Mouse (Mus musculus) layer of hippocampus, postnatal 14 days (tissue): ENCODE results near the gene Cd4. TPM values are rescaled to one million over a fixed set of nuclear protein-coding genes. Genes with fewer than 3 reads are reported as not detected.
"Not testable (repeated sequence)": the region's sequence is repeated elsewhere in the genome, so short reads cannot be mapped to it uniquely, and the experiment has no call there.

Source experiments
- DNase-seq, 2 experiments: peaks; one replicate each; pipeline ENCODE4 v3.0.0; 2021 to 2022; ENCODE audit warnings: low spot score in 2 of 2, mixed read lengths in 1 of 2
- total RNA-seq, 2 experiments: library from RNA; stranded (reverse); gene quantifications; 2 replicates each; pipeline ENCODE4 v1.2.3; 2021

Cd4 gene
- total RNA-seq, 2 experiments from 2014 or later: 0.29 to 0.58 TPM

DNA sequence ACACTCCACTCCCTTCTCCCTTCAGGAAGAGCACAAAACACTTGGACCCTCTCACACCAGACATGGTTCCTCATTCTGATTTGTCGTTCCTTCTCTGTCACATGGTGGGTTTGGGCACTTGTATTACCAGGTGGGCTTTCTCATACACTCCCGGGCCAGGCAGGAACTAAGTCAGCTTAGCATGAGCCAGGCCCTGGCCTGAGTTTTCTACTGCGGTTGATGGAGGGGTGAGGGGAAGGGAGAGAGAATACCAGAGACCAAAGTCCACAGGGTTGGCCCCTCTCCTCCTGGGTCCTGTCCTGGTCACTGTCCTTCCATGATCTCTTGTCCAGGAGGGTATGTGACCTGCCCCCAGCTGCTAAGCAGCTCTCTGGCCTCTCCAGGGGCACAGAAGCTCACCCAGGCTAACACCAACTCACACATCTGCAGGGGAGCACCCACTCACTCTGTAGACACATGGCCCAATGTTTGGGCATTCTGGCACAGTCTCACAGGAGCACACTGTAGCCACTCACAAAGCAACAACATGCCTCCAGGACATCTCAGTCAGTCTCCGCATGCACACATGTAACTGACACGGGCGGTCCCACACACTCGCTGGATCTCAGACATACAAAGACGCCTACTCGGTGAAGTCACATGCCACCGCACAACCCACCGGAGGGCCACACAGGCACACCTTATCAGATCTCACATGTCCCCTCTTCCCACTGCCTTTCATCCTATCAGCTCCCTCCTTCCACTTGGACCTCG is 28.1 kb upstream of the Cd4 start:
- peak in 1 of 2 experiments; percentile 74 for DNase-seq

DNA sequence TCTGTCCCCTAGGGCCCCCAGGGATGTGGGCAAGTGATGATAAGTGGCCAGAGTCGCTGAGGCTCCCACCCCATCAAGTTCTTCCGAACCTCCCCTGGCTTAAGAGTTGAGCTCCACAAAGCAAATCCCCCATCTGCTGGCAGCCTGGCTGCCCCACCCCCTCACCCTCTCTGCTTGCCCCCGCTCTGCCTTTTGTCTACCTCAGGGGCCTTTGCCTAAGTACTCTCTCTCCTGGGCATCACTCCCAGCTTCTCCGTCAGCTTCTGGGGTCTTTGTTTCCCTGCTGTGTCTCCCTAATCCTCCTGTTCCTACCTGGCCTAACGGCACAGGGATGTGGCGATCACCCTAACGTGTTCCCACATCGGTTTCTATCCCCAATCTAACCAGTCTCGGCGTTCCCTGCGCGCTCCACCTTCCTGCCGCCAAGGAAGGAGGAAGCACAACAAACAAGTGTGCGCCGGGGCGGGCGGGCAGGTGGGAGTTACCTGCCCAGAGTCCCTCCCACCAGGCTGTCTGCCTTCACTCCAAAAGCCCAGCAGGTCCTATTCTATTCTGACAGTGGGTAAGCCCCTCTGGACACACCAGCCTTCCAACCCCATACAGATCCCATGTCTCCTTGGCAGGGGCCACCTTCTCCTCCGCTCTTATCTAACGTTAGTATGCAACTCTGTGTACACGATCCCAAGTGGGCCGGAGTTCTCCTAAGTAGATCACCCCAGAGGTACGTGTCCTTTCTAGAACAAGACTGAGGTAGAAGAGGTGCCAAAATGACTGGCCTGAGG is 27.3 kb upstream of the Cd4 start:
- DNase-seq: no peak

DNA sequence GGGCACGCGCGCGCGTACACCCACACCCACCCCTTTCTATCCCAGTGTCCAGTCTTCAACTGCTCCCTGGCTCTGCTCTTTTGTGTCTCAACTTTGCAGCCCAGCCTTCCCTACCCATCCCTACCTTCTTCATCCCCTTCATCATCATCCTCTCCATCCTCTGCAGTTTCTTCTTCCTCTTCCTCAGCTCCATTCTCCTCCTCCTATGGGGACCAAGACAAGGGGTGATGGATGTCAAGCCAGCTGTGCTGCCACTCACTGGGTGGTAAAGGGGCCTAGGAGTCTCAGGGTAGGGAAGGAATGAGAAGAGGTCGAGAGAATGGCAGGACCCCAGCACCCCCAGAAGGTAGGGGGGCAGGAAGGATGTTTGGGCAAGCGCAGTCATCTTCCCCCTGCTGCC is 26.5 kb upstream of the Cd4 start:
- no peak for DNase-seq

DNA sequence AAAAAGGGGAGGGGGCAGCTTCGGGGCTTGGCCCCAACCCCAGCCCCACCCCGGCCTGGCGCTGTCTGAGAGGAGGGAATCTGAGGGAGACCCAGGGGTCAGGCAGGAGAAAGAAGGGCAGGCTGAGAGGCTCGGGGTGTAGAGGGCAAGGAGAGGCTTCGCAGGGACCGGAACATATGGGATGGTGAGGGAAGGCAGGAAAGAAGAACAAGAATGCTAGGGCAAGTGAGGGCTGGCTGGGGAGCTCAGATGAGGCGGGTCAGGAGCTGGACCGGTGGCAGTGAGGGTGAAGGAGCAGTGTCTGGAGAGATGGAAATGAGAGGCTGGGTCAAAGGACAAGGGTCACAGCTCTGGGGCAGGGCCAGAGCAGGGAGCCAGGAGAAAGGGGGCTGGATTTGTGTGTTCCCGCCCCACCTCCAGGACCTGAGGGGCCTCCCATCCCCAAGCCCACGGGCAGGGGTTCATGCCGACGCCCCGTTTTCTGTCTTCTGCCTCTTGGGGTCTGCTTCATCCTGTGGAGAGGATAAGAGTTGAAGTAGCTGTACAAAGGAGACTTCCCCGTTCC is 25.8 kb upstream of the Cd4 start:
- no peak for DNase-seq

DNA sequence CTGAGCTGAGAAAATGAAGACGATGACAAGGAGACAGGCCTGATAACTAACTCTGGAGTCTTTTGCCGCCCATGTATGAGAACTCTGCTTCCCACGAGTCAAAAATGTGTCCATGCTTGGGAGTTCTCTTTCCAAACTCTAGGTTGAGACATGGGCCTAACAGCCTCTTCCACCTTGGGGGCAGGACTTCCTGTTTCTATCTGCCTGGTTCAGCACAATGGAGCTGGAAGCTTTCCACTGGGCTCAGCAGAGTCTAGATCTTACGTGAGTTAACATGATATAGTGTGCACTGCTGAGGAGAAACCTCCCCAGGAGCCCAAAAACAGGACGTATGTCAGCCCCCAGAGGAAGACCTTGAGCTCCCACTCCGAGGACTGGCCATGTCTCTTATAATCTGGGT is 25.2 kb upstream of the Cd4 start:
- no peak for DNase-seq

DNA sequence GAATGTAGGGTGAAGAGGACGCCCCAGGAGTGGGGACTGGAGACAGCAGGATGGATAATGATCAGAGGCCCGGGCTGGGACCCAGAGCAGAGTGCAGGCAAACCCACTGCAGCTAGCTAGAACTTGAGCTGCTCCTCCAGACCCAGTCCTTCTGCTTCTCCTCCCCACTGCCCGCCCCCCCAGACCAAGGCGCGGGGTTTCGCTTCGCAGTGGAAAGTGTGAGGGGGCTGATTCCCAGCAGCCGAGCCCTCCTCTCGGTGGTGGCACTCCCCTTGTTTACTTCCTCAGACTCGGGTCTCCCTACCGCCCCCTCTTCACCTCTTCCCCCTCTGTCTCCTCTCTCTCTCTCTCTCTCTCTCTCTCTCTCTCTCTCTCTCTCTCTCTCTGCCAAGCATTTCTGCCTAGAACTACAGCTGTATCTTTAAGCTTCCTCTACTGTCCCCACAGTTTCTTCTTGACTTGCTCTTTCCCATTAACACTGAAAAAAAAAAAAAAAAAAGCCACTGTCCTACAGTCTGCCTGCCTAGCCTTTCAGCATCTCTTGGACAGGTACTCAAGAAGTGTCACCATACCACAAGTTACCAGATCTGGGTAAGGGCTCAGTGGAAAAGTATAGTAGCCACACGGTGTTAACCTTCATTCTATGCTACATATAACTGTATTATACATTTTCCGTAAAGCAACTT is 23.7 kb upstream of the Cd4 start, which contains the start of gene Lag3:
Gene Lag3, minus strand, starts transcription at position 173 of the 686 bp plus-strand sequence.
- DNase-seq: no peak

DNA sequence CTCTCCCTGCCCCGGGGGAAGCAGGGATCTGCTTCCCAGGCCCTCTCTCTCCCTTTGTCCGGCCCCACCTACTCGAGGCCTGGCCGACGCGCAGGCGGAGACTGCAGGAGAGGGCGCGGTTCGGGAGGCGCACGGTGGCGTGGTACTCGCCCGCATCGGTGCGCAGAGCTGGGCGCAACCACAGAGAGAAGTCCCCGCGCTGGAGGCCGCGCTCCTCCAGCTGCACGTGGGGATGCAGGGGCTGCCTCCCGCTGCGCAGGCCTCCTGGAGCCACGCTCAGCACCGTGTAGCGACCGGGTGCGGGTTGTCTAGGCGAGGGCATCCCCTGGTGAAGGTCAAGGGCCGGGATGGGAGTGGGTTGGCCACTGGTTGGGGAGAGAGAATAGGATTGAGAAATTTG is 22.0 kb upstream of the Cd4 start:
- no peak for DNase-seq

DNA sequence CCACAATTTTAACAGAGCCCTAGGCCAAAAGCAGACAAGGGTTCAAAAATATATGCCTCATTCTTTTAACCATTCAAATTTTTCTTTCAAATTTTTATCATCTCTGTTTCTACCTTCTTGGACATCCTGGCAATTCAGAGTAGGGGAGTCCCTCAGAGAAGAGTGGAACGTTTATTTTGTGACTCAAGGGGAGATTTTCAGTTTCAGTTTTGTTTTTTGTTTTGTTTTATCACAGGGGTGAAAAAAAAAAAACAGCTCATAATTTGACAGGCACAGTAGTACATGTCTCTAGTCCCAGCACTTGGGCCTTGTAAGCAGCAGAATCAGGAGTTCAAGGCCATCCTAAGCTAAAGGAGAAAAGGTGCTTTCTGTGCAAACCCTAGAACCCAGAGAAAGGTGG is 19.7 kb upstream of the Cd4 start:
- DNase-seq: no peak

DNA sequence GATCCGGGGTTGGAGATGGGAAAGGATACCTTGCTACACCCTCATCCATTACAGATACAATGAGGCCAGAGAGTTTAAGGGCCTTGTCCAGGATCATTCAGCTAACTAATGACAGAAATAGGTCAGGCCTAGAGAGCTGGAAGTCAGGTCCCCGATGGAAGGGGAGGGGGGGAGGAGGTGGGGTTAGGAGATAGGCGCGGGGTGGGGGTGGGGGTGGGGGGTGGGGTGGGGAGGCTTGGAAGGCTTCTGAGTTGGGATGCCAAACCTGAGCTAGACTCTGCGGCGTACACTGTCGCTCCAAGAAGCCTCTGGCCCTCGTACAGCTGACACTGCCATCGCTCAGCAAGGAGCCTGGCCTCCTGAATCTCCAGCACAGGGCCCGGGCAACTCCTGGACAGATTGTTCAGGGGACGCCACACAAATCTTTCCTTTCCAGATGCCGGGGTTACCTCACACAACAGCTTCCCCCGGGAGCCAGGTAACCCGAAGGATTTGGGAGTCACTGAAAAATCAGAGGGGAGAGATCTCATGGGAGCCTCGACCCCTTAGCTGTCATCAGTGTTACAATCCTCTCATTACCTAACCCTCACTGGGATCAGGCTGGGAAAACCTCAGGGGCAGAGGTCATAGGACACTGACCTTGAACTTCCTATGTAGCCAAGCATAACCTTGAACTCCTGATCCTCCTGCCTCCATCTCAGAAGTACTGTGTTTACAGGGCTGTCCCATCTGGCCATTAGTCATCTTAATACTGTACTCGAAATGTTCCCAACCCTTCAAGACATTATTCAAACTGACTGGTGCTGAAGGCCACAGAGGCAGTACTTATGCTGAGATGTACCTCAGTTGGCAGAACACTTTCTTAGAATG is 17.2 kb upstream of the Cd4 start:
- DNase-seq: no peak

DNA sequence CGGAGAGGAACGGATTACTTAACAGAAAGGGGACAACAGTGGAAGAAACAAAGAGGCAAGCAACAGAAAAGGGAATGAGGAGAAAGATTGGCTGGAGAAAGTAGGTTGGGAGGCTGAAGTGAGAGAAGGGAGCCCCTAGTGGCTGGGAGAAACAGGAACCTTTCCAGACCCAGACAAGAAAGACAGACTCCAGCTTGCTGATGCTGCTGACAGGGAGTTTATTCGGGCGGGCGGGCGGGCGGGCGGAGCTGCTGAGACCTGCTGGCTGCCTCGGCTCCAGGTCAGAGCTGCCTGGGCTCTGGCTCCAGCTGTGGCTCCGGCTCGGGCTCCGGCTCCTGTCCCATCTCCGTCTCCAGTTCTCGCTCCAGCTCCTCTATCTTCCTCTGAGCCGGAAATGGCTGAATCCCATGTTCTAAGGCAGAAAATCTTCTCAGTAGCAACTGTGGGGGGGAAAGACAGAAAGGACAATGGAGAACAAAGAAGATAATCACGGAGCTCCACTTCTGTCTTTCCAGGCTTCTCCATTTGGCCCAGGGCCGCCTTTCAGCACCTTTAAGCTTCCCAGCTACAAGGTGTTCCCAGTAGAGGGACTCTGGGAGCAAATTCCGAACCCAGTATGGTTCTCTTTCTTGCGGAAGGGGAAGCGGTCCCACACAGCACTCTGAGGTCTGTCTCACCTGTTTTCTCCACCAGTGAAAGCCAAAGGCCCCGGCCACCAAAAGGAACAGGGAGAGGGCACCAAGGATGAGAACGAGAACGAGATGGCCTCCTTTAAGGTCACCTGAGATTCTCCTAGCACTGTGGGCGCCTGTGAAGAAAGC is 16.4 kb upstream of the Cd4 start:
- DNase-seq: peak; percentile 77 to 91

DNA sequence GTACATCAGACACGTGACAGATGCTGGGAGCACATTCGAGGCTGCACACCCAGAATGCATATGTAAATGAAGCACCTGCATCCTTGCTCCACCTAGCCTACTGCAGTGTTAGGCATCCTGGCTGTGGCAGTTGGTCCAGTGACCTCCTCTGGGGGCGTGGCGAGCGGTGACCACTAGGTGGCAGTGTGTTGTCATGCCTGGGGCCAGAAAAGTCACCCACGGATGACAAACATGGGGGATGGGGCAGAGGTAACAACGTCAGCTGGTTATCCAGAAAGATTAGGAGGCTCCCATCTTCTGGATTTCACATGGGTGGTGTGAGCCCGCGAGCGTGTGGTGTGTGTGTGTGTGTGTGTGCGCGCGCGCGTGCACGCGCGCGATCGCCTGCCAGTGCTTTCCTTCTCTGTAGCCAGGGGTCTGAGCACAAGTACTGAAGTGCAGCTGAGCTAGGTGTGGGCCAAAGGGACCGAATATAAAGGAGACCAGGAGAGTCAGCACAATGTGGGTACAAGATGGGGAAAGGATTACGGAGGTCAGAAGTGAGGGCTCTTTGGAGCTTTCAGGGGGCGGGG is 15.6 kb upstream of the Cd4 start:
- DNase-seq: peak; percentile 91 to 94

DNA sequence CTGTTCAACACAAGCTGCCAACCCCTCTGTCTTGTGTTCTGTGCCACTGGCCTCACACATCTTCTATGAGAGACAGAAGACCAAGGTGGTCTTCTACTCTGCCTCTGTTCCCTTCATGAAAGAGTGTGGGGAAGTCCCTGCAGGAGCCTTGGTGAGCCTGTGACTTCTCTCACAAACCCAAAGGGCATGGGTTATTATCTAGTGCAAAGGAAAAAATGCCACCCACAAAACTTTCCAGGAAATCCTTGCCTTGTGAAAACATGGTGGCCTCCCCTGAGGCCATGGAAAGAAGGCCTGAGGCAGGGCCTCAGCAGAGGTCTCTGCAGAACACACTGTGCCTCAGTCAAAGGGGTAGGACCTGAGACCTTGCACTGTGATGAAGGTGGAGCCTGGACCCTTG is 13.8 kb upstream of the Cd4 start:
- DNase-seq: no peak

DNA sequence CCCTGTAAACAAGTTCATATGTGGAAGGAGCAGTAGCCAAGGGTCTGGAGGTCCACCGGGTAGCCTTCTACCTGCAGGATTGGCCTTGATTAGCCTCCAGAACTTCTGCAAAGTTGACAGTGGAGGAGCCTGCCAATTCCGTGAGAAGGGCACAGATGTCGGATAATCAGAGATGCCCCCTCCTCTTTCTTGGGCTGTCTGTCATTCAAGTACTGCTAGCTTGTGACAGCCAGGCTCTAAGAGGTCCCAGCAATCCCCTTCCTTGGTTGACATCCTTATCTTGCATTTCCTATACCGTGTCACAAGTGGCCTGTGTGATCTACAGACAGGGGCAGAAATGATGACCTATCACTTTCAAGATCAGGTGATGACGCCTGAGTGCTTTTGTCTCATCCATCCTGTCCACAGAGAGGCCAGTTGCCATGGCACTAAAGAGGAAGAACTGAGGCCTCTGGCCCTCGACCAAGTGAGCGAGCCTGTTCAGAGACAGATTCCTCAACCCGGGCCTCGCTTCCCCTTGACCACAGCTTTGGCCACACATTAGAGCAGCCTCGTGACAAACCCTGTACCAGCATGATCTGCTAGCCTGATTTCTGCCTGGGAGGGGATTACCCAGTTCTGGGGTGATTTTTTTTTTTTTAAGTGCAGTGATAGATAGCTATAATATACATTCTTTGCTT is 12.9 kb upstream of the Cd4 start:
- peak in 1 of 2 experiments; percentile 67 for DNase-seq

DNA sequence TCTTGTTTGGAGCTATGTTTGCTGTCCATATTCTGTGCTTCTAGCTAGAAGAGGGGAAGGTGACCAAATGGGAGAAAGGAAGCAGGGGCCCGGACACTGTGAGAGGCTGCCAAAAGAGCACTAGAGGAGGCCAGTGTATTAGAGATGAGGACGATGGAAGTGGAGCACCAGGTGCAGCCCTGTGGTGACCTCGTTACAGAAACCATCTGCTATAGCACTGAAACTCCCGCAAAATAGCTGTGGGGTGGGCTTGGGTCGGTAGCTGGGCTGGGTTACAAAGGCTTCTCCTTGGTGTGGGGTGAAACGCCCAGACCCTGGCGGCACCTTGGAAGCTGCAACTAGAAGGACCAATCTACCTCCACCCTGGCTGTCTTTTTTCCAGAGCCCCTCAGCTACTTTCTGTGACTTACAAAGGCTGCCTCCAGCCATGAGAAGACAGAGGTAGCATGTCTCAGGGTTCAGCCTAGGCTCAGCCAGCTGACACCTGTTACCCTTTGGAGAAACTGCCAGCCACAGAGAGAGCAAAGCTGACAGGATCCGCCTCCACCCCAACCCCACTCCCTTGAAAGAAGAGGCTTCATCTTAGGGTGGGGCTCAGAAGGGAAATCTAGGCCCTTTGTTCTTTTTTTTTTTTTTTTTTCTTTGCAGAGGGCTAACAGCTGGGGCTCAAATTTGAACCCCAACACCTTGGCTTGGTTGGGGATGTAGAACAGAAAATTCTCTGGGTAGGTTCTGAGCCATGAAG is 12.2 kb upstream of the Cd4 start:
- no peak for DNase-seq

DNA sequence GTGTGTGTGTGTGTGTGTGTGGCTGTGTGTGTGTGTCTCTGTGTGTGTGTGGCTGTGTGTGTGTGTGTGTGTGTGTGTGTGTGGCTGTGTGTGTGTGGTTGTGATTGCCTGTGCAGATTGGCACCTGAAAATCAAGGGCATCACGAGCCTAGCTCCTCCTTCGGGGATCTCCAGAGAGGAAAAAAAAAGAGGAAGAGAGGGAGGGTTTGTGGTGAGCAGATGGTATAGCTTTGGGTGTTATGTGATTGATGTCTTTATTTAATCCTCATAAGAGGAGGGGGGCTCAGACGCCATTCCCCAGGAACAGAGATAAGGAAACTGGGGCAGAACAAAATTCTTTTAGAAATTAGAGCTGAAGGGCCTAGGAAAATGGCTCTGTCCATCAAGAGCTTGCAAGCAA is 10.3 kb upstream of the Cd4 start:
- DNase-seq: no peak

DNA sequence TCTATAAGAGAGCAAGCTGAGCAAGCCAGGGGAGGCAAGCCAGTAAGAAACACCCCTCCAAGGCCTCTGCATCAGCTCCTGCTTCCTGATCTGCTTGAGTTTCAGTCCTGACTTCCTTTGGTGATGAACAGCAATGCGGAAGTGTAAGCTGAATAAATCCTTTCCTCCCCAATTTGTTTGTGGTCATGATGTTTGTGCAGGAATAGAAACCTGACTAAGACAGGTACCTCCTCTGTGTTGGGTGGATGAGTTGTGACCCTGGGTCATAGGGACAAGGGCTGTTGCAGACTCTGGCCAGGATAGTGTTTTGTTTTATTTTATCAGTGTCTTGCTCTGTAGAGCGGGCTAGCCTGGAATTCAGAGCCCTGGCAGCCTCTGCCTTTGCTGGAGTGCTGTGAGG is 6.1 kb upstream of the Cd4 start:
- not testable (repeated sequence) for DNase-seq

DNA sequence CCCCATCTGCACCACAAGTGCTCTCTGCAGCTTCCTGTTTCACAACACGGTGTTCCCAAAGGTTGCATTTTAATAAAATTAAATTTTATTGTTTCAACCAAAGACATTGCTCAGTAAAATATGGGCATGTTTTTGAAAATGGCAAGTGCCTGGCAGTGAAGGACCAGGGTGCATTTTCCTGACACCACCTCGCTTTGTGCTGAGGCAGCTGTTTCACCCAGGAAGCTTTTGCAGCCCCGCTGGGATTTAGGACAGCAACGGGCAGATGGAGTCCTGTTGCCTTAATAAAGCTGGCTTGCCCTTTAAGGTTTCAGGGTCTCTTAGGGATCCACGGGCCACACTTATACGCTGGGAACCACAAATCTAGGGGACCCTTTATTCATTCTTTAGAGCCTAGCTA is 3.0 kb upstream of the Cd4 start:
- DNase-seq: no peak

DNA sequence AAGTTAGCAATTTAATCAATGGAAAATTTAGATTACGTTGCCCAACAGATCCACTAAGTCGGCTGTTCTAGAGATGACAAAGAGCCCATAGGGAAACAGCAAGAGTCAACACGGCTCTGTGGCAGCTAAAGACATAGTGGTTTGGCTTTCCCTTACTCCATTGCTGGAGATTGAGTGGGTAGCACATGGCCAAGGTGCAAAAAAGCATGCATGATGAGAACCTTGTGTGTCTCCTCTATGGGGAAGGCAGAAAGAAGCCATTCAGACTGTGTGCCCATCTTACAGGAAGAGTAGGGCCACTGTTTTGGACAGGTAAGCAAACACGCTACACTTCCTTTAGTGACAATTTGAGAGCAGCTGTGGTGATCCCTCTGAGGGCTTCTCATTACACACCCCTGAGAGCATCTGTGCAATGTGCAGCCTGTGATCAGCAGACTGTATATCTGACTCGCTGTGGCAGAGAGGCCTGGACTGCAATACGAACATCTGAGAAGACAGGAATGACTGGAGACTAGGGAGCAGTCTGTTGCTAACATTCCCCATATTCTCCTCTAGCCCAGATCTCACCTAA is 619 bp upstream of the Cd4 start:
- DNase-seq: no peak
